Mouse (Mus musculus): ENCODE data around the gene LTO1. TPM values are rescaled to one million over a fixed set of nuclear protein-coding genes. Genes with fewer than 3 reads are reported as not detected.

Gene LTO1
- polyA plus RNA-seq, 2 experiments: 6.7 to 11.7 TPM

GRCm38 (mm10) chr7:144939344-144940002 lies 24.6 kb downstream of the LTO1 start, which contains the start of gene Ccnd1:
TSS of gene Ccnd1 (minus strand) at chr7:144939925.
- 1% methylated on average over 41 of the region's 45 CpGs for WGBS (ENCODE audit: insufficient replicate concordance)
- Histone ChIP-seq H3K4me3 (ENCODE audit: insufficient read depth in 1 of 2, low read depth in 2 of 2, low read length in 2 of 2) (peak within 1 kb of the TSS; percentile 46 to 66), H3K4me2 (ENCODE audit: low read depth) (peak within 1 kb of the TSS; percentile 63), H3K27me3 (ENCODE audit: control insufficient read depth, insufficient read depth, low read length) (peaks cover 59% of the 10 kb centered on the region), H3K9me3 (ENCODE audit: control insufficient read depth, low read length) (no peaks in the 10 kb centered on the region), H3K4me1 (replicated peaks; ENCODE audit: control insufficient read depth in 2 of 2, insufficient read depth in 2 of 2, low read length in 1 of 2) (peaks cover 0 to 3% of the 10 kb centered on the region in 2 experiments; a peak in 2 of 4 replicates), H3K36me3 (replicated peaks; ENCODE audit: control insufficient read depth, insufficient read depth, low read depth) (no peaks in the 10 kb centered on the region), H3K9ac (replicated peaks) (peak within 1 kb of the TSS; percentile 43), H3K27ac (no peak within 1 kb of the TSS; the same call in 1 of the 2 replicates)
- TF ChIP-seq CTCF (IDR thresholded peaks at IDR 0.05; ENCODE audit: low read depth) (no peak), EP300 (IDR thresholded peaks at IDR 0.05; ENCODE audit: low read depth) (no peak)
- peak; percentile 50; the same call in 1 of the 2 replicates for ATAC-seq (ENCODE audit: insufficient read depth)
- DNase-seq (ENCODE audit: low read depth in 3 of 3, low spot score in 3 of 3): peak in 1 of 3 experiments; percentile 17

- H3K27ac ChIP-seq: no peak overlapping the region; the same call in 1 of the 2 replicates
- H3K4me2 ChIP-seq (ENCODE audit: low read depth): peak overlapping the region; percentile 63
- ATAC-seq (ENCODE audit: insufficient read depth): no peak
- H3K27me3 ChIP-seq (ENCODE audit: control insufficient read depth, insufficient read depth, low read length): peaks cover 59% of the 10 kb centered on the region
- no peaks in the 10 kb centered on the region for H3K9me3 ChIP-seq (ENCODE audit: control insufficient read depth, low read length)
- peaks cover 0 to 3% of the 10 kb centered on the region in 2 experiments; a peak in 2 of 4 replicates for H3K4me1 ChIP-seq (replicated peaks; ENCODE audit: control insufficient read depth in 2 of 2, insufficient read depth in 2 of 2, low read length in 1 of 2)
- WGBS (ENCODE audit: insufficient replicate concordance): 1% methylated on average over 22 of the region's 22 CpGs
- H3K4me3 ChIP-seq (ENCODE audit: insufficient read depth in 1 of 2, low read depth in 2 of 2, low read length in 2 of 2): peak overlapping the region; percentile 32 to 41
- H3K9ac ChIP-seq (replicated peaks): no peak overlapping the region
- TF ChIP-seq CTCF (IDR thresholded peaks at IDR 0.05; ENCODE audit: low read depth) (no peak), EP300 (IDR thresholded peaks at IDR 0.05; ENCODE audit: low read depth) (no peak)
- no peaks in the 10 kb centered on the region for H3K36me3 ChIP-seq (replicated peaks; ENCODE audit: control insufficient read depth, insufficient read depth, low read depth)
- no peak for DNase-seq (ENCODE audit: low read depth in 3 of 3, low spot score in 3 of 3)
Measured at GRCm38 (mm10) chr7:144940003-144940571, 25.2 kb downstream of the LTO1 start.

- TF ChIP-seq EP300 (IDR thresholded peaks at IDR 0.05; ENCODE audit: low read depth) (no peak), CTCF (IDR thresholded peaks at IDR 0.05; ENCODE audit: low read depth) (no peak)
- no peaks in the 10 kb centered on the region for H3K9me3 ChIP-seq (ENCODE audit: control insufficient read depth, low read length)
- peaks cover 0 to 3% of the 10 kb centered on the region in 2 experiments; a peak in 2 of 4 replicates for H3K4me1 ChIP-seq (replicated peaks; ENCODE audit: control insufficient read depth in 2 of 2, insufficient read depth in 2 of 2, low read length in 1 of 2)
- peaks cover 59% of the 10 kb centered on the region for H3K27me3 ChIP-seq (ENCODE audit: control insufficient read depth, insufficient read depth, low read length)
- ATAC-seq (ENCODE audit: insufficient read depth): no peak
- no peak overlapping the region for H3K27ac ChIP-seq
- no peak overlapping the region for H3K9ac ChIP-seq (replicated peaks)
- no peaks in the 10 kb centered on the region for H3K36me3 ChIP-seq (replicated peaks; ENCODE audit: control insufficient read depth, insufficient read depth, low read depth)
- H3K4me3 ChIP-seq (ENCODE audit: insufficient read depth in 1 of 2, low read depth in 2 of 2, low read length in 2 of 2): no peak overlapping the region
- no peak for DNase-seq (ENCODE audit: low read depth in 3 of 3, low spot score in 3 of 3)
- H3K4me2 ChIP-seq (ENCODE audit: low read depth): peak overlapping the region; percentile 63
- 2% methylated on average over 11 of the region's 11 CpGs for WGBS (ENCODE audit: insufficient replicate concordance)
Measured at GRCm38 (mm10) chr7:144940585-144940984, 25.7 kb downstream of the LTO1 start.

- Histone ChIP-seq H3K27ac (no peak overlapping the region; the same call in 1 of the 2 replicates), H3K4me3 (ENCODE audit: insufficient read depth in 1 of 2, low read depth in 2 of 2, low read length in 2 of 2) (peak overlapping the region; percentile 43 to 50), H3K4me2 (ENCODE audit: low read depth) (peak overlapping the region; percentile 63), H3K9me3 (ENCODE audit: control insufficient read depth, low read length) (no peaks in the 10 kb centered on the region), H3K27me3 (ENCODE audit: control insufficient read depth, insufficient read depth, low read length) (peaks cover 59% of the 10 kb centered on the region), H3K4me1 (replicated peaks; ENCODE audit: control insufficient read depth in 2 of 2, insufficient read depth in 2 of 2, low read length in 1 of 2) (peaks cover 0 to 3% of the 10 kb centered on the region in 2 experiments; a peak in 2 of 4 replicates), H3K36me3 (replicated peaks; ENCODE audit: control insufficient read depth, insufficient read depth, low read depth) (no peaks in the 10 kb centered on the region), H3K9ac (replicated peaks) (no peak overlapping the region)
- peak; percentile 34 to 49 (median 45) for DNase-seq (ENCODE audit: low read depth in 3 of 3, low spot score in 3 of 3)
- TF ChIP-seq EP300 (IDR thresholded peaks at IDR 0.05; ENCODE audit: low read depth): no peak
- TF ChIP-seq CTCF (IDR thresholded peaks at IDR 0.05; ENCODE audit: low read depth): no peak
- WGBS (ENCODE audit: insufficient replicate concordance): under 1% methylated on average over 39 of the region's 39 CpGs
- ATAC-seq (ENCODE audit: insufficient read depth): peak; percentile 57; the same call in 1 of the 2 replicates
Measured at GRCm38 (mm10) chr7:144941242-144941831, 26.4 kb downstream of the LTO1 start.
